Mouse (Mus musculus): ENCODE data around the gene Gnao1.

GRCm38 (mm10) chr8:93931336-93931735, 121.6 kb downstream of the Gnao1 start:
- TF ChIP-seq CTCF (IDR thresholded peaks at IDR 0.05; ENCODE audit: insufficient read depth, low read depth, low read length) (no peak), POLR2A (IDR thresholded peaks at IDR 0.05; ENCODE audit: insufficient read depth, low read depth, low read length) (no peak)

Measured in olfactory bulb, adult 2 months (tissue).